Mouse (Mus musculus) cerebellum, adult 11-12 months (tissue): ENCODE results near the gene Gm45234.

Source experiments
- DNase-seq: peaks from one replicate; pipeline ENCODE4 v3.0.0; 2022

Gm45234 gene

GRCm38 (mm10) chr6:124703789-124704188, 52.0 kb downstream of the Gm45234 start:
- no peak for DNase-seq

GRCm38 (mm10) chr6:124702784-124703103, 53.1 kb downstream of the Gm45234 start:
- DNase-seq: peak; percentile 57

DNA sequence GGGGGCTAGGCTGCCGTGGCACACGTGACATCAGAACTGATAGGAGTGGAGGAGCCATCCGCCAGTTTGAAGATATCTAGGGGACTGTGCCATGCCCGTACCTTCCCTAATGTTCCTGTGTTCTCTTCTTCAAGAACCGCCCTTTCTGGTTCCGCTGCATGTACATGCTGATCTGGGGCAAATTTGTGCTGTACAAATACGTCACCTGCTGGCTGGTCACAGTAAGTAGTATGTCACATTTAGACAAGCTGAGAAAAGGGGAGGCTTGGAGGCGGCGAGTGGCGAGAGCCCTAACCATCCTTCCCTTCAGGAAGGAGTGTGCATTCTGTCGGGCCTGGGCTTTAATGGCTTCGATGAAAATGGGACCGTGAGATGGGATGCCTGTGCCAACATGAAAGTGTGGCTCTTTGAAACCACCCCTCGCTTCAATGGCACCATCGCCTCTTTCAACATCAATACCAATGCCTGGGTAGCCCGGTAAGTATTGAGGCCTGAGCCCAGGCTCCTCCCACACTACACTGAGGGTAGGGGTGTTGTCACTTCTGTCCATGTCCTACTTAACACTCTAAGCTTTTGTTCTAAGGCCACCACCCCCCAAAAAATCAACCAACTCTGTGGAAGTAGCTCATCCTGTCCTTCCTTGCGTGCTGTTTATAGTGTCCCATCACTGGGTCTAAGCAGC, 53.6 kb downstream of the Gm45234 start:
- DNase-seq: no peak

DNA sequence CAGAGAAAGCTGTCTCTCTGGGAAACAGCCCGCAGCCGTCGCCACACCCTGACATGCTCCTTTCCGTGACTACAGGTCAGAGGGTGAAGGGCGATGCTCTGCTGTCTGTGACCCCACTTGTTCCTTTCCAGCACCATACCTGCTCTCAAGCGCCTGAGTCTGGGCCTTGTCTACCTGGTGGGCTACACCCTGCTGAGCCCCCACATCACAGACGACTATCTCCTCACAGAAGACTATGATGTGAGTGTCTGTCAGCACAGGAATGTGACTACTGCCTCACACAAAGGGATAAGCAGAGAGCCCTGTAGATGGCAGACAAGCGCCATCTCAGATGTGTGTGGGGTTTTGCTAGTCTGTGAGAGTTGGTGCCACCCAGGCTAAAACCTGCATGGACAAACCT, 54.5 kb downstream of the Gm45234 start:
- DNase-seq: no peak

DNA sequence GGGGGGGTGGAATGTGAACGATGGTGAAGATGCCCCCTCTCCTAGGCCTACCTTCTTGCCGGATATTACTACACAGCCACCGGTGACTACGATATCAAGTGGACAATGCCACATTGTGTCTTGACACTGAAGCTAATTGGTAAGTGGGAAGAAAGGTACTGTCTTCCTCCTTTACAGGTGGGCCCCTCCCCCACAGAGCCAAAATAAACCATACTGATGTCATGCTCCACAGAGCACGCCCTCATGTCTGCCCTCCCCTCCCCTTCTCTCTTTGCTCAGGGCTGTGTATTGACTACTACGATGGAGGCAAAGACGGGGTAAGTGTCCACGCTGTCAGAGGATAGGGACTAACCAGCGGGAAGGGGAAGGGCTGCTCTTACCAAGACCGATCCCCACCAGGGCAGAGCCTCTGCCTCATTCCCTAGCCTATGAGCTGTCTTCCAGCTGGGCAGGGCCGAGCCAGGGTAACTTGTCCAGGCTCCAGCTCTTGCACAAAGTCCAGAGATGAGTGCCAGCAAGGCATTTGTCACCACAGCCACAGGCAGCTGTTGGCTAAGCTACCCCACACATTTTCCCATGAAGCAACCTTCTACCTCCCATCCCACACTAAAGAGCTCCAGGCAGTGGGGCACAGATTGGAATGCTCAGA, 55.7 kb downstream of the Gm45234 start:
- peak; percentile 55 for DNase-seq

- DNase-seq: no peak
Measured at GRCm38 (mm10) chr6:124699366-124699765, 56.5 kb downstream of the Gm45234 start.

- DNase-seq: no peak
Measured at GRCm38 (mm10) chr6:124698751-124699150, 57.1 kb downstream of the Gm45234 start.

GRCm38 (mm10) chr6:124696441-124697150, 59.2 kb downstream of the Gm45234 start:
- no peak for DNase-seq

DNA sequence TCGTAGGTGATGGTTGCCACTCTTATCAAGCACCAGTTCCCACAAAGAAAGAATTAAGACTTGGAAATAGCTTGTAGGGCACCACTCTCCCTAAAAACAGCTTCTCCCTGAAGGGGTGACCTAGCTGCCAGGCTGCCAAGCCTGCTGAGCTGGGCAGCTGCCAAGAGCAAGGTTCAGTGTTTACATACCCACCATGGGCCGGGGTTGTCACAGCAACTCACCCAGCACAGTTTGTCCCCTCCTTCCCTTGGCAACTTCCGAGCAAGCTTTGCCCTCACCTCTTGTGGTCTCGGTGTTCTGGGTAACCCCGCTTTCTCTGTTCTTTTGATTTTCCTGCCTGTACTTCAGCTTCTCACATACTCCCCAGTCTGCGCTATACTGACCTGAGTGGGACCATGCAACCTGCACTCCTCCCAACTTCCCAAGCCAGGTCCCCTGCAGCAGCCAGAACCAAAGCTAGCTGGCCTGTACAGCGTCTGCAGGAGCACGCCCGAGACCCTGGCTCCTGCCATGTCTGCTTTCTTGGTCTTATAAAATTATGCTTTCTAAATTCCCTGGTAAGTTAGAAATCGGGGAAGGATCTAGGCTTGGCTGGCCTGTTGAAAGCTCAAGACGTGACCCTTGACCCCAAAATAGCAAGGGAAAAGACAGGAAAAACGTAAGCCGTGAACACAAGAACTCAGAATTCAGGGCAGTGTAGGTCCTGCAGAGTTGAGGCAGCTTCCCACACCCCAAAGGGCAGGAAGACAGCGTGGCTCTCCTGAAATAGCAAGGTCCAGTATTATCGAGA, 61.5 kb downstream of the Gm45234 start:
- peak; percentile 77 for DNase-seq

DNA sequence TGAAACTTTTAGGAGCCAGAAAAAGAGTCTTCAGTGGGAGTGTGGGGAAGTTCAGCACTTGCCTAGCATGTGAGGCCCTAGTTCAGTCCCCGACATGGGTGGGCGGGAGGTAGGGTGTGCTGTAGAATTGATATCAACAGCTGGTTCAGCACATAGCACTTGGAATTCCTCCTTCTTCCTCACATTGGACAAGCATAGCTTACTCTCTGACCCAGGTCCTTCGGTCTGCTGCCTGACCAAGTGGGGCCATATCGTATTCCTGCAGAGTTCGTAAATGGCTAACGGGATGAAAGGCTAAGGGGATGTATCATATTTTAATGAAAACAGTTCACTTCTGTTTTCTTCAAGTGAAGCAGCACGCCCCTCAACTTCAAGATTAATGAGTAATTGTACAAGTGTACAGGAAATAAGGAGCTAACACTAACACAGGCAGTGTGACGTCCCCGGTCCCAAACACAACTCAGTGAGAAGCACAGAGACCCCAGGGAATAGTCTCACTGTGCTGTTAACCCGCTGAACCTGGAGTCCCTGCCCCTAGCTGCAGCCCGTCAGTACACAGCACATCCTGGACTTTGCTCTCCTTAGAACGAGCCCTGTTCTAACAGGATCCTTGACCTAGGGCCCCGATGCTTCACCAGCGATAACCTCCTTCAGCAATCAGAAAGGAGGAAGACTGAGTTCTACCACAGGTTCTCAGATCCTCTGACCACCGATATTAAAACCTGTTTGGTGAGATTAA, 62.4 kb downstream of the Gm45234 start:
- DNase-seq: no peak

DNA sequence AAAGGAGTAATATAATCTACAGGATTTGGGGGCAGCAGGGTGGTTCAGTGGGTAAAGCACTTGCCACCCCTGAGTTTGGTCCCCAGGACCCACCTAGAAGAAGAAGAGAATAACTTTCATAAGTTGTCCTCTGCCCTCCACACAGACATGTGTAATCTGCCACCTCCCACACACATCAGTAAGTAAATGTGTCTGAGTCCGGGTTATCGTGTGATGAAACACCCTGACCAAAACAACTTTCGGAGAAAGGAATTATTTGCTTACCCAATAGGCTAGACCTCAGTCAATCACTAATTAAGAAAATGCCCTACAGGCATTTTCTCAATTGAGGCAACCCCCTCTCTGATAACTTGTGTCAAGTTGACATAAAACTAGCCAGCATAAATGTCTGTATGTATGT, 65.3 kb downstream of the Gm45234 start:
- no peak for DNase-seq
